22 mouse cellular contexts compared by ENCODE assay signal in genomic region chr6:118292272-118292671, GRCm38 (mm10).
DNase-seq lines count a peak whose midpoint lies in the region; ATAC-seq and TF ChIP-seq lines count a peak whose summit lies in the region.
"Had no signal": no experiment of that assay in that cellular context is flagged by ENCODE, and none has a peak within 500 bp of the region (broad histone marks: within the 10 kb centered on the region; RNA-seq: fewer than 3 reads in every experiment).

No protein-coding gene starts in this region.

- H3K36me3 ChIP-seq in heart, embryonic 10.5 days: no peaks in the 10 kb centered on the region
- H3K36me3 ChIP-seq in heart, embryonic 12.5 days: no peaks in the 10 kb centered on the region
- H3K36me3 ChIP-seq: embryonic facial prominence, embryonic 12.5 days; embryonic facial prominence, embryonic 15.5 days; G1E; hindbrain, embryonic 12.5 days; hindbrain, embryonic 15.5 days had no signal

- no peak overlapping the region for H3K9ac ChIP-seq in heart, embryonic 12.5 days
- H3K9ac ChIP-seq: embryonic facial prominence, embryonic 12.5 days; embryonic facial prominence, embryonic 15.5 days; hindbrain, embryonic 12.5 days; hindbrain, embryonic 15.5 days had no signal

- in situ Hi-C loops in Patski (cut with MboI; ENCODE audit: low pct_unique_long_range_greater_than_20kb): no loop called here

- CTCF ChIA-PET in Patski (lab: Charles Lee): interaction anchor here (1.3 kb wide), 1 partner anchor 14 kb away, joined by 3 read pairs; no protein-coding TSS in a partner anchor

- peak; percentile 11 for DNase-seq in gastrocnemius, adult 18-20 months (ENCODE audit: low spot score)
- no peak for DNase-seq in gastrocnemius, postnatal 25 days
- DNase-seq in heart, embryonic 10.5 days (ENCODE audit: low spot score): peak; percentile 67
- DNase-seq in Patski (ENCODE audit: low read depth, low spot score): peak; percentile 57
- DNase-seq in ovary, postnatal 10 days (ENCODE audit: low spot score): no peak
- DNase-seq: adrenal gland, adult 8-10 months; adrenal gland, postnatal 25 days; B cell, adult 2 months; cerebellum, adult 11-12 months; cerebellum, adult 9-10 months; cerebellum, postnatal 25 days; gastrocnemius, postnatal 36 days; kidney, adult 8-10 months had no signal

- no peak for TF ChIP-seq CTCF in Patski (IDR thresholded peaks at IDR 0.05)

- no peaks in the 10 kb centered on the region for H3K4me1 ChIP-seq in heart, embryonic 10.5 days
- no peaks in the 10 kb centered on the region for H3K4me1 ChIP-seq in heart, embryonic 12.5 days (replicated peaks)
- H3K4me1 ChIP-seq: embryonic facial prominence, embryonic 12.5 days; embryonic facial prominence, embryonic 15.5 days; hindbrain, embryonic 12.5 days; hindbrain, embryonic 15.5 days had no signal

- no peaks in the 10 kb centered on the region for H3K9me3 ChIP-seq in heart, embryonic 10.5 days
- no peaks in the 10 kb centered on the region for H3K9me3 ChIP-seq in heart, embryonic 12.5 days (replicated peaks)
- H3K9me3 ChIP-seq: embryonic facial prominence, embryonic 12.5 days; embryonic facial prominence, embryonic 15.5 days; G1E; hindbrain, embryonic 12.5 days; hindbrain, embryonic 15.5 days had no signal

- H3K27ac ChIP-seq in heart, embryonic 10.5 days: no peak overlapping the region
- no peak overlapping the region for H3K27ac ChIP-seq in heart, embryonic 12.5 days (ENCODE audit: poor library complexity, severe bottlenecking)
- H3K27ac ChIP-seq: embryonic facial prominence, embryonic 12.5 days; embryonic facial prominence, embryonic 15.5 days; hindbrain, embryonic 12.5 days; hindbrain, embryonic 15.5 days had no signal

- no peak overlapping the region for H3K4me2 ChIP-seq in heart, embryonic 12.5 days
- H3K4me2 ChIP-seq: embryonic facial prominence, embryonic 12.5 days; embryonic facial prominence, embryonic 15.5 days; hindbrain, embryonic 12.5 days; hindbrain, embryonic 15.5 days had no signal

- POLR2A ChIA-PET in Patski (lab: Charles Lee): no interaction called here

- peaks cover 9% of the 10 kb centered on the region; the same call in 1 of the 2 replicates for H3K27me3 ChIP-seq in heart, embryonic 10.5 days (ENCODE audit: insufficient read depth, poor library complexity, severe bottlenecking)
- H3K27me3 ChIP-seq in heart, embryonic 12.5 days (replicated peaks): 0 out of 2 replicates have a peak, but pooled peaks cover 3% of the 10 kb centered on the region
- H3K27me3 ChIP-seq in Patski: peaks cover 3% of the 10 kb centered on the region
- H3K27me3 ChIP-seq: embryonic facial prominence, embryonic 12.5 days; embryonic facial prominence, embryonic 15.5 days; hindbrain, embryonic 12.5 days; hindbrain, embryonic 15.5 days had no signal

- ATAC-seq in heart, embryonic 12.5 days (ENCODE audit: insufficient number of reproducible peaks, low FRiP score): no peak
- ATAC-seq in Patski: peak; percentile 64
- ATAC-seq: activated CD4-positive, CD25-positive, alpha-beta regulatory T cell, adult 4 months; forebrain, embryonic 14.5 days; intestine, postnatal 0 days had no signal

- WGBS in heart, embryonic 10.5 days: 66% methylated on average over 2 of the region's 2 CpGs
- 64% methylated on average over 2 of the region's 2 CpGs for WGBS in heart, embryonic 12.5 days

- H3K4me3 ChIP-seq in heart, embryonic 10.5 days: no peak overlapping the region
- H3K4me3 ChIP-seq in heart, embryonic 12.5 days: no peak overlapping the region
- H3K4me3 ChIP-seq: embryonic facial prominence, embryonic 12.5 days; embryonic facial prominence, embryonic 15.5 days; hindbrain, embryonic 12.5 days; hindbrain, embryonic 15.5 days had no signal

Comparison
In these comparisons a context has a peak if more than half of its experiments do, and no peak if none do; other contexts are left out.
1. DNase-seq: peak in gastrocnemius, adult 18-20 months (single experiment), heart, embryonic 10.5 days (single experiment) and Patski (single experiment); none in gastrocnemius, postnatal 25 days (single experiment) and ovary, postnatal 10 days (single experiment).